Mouse (Mus musculus) embryonic fibroblast, embryonic 13.5 days (primary cell): ENCODE data around the gene Pcare. TPM values are rescaled to one million over a fixed set of nuclear protein-coding genes. Genes with fewer than 3 reads are reported as not detected.

Source experiments
- H3K27ac ChIP-seq: 2 replicates; pipeline ENCODE4 v1.5.1; 2012; ENCODE audit warnings: low read length, control low read depth, inconsistent platforms; ENCODE audit not compliant: insufficient read depth
- H3K4me1 ChIP-seq: 2 replicates; pipeline ENCODE4 v1.6.1; 2011; ENCODE audit warnings: low read length; ENCODE audit not compliant: control insufficient read depth, insufficient read depth
- H3K4me3 ChIP-seq: 2 replicates; pipeline ENCODE4 v1.5.1; 2011; ENCODE audit warnings: mild to moderate bottlenecking, control low read depth, low read length; ENCODE audit not compliant: insufficient read depth
- CTCF ChIP-seq: IDR thresholded peaks from 2 replicates; pipeline ENCODE4 v1.5.1; 2011; ENCODE audit warnings: mild to moderate bottlenecking, control low read depth, low read length, moderate library complexity, borderline replicate concordance; ENCODE audit not compliant: insufficient read depth
- POLR2A ChIP-seq: IDR thresholded peaks from 2 replicates; pipeline ENCODE4 v1.6.1; 2011; ENCODE audit warnings: low read depth, mild to moderate bottlenecking, control low read depth, low read length, moderate library complexity
- polyA plus RNA-seq: library from polyadenylated mRNA; stranded (reverse); fragments of >200 nt; gene quantifications from 2 replicates; pipeline ENCODE4 v1.2.4, GENCODE M21; 2011; ENCODE audit warnings: low read depth; ENCODE audit not compliant: missing spikeins, insufficient read length

Pcare gene
- polyA plus RNA-seq, 1 experiment, result not detected

- Histone ChIP-seq H3K4me1 (no peaks in the 10 kb centered on the region), H3K4me3 (no peak overlapping the region)
- TF ChIP-seq POLR2A (no peak), CTCF (no peak)
Observed at GRCm38 (mm10) chr17:71705113-71705512, 47.6 kb downstream of the Pcare start.

DNA sequence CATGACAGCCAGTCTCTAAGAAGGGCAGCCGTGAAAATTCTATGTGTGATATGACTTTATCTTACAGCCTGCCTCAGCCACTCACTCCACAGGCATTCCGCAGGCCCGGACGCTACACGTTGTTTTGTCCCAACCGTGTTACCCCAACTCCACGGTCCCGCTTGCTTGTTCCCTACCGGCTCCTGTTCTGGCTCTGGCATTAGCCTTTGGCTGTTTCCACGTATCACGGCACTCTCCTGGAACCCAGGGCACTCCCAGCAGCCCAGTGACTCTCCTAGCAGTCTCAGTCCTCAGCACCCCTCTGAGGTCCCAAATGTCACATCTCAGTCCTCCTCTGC, 54.1 kb downstream of the Pcare start:
- TF ChIP-seq POLR2A (no peak), CTCF (no peak)

More at GRCm38 (mm10) chr17:71705113-71705512, 47.6 kb downstream of the Pcare start:
- H3K27ac ChIP-seq, result no peak overlapping the region

GRCm38 (mm10) chr17:71697896-71698618, 54.6 kb downstream of the Pcare start:
- TF ChIP-seq POLR2A, result no peak
- no peak for TF ChIP-seq CTCF

More for the DNA sequence above, 54.1 kb downstream of the Pcare start:
- H3K4me3 ChIP-seq, result no peak overlapping the region
- H3K27ac ChIP-seq, result no peak overlapping the region
- no peaks in the 10 kb centered on the region for H3K4me1 ChIP-seq

DNA sequence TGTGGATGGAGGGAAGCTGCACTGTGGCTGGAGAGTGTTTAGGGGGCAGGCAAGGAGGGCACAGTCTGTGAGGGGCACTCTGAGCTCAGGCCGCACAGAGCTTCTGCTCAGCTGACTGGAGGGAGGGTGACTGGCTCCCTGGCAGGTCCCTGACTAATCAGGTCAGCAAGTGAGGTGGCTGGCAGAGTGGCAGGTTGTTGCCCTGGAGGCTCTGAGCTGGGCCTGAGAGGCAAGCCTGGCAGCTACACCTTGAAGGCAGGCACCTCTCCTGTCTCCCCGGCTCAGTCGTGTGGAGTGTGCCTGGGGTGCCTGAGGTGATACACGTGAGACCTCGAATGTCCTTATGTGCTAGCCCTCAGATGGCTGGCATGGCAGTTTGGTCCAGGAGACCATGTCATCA, 56.3 kb downstream of the Pcare start:
- H3K4me3 ChIP-seq, result no peak overlapping the region
- H3K4me1 ChIP-seq, result no peaks in the 10 kb centered on the region
- H3K27ac ChIP-seq, result no peak overlapping the region
- no peak for TF ChIP-seq POLR2A
- TF ChIP-seq CTCF, result no peak

More at GRCm38 (mm10) chr17:71697896-71698618, 54.6 kb downstream of the Pcare start:
- no peak overlapping the region for H3K27ac ChIP-seq
- no peaks in the 10 kb centered on the region for H3K4me1 ChIP-seq
- no peak overlapping the region for H3K4me3 ChIP-seq

DNA sequence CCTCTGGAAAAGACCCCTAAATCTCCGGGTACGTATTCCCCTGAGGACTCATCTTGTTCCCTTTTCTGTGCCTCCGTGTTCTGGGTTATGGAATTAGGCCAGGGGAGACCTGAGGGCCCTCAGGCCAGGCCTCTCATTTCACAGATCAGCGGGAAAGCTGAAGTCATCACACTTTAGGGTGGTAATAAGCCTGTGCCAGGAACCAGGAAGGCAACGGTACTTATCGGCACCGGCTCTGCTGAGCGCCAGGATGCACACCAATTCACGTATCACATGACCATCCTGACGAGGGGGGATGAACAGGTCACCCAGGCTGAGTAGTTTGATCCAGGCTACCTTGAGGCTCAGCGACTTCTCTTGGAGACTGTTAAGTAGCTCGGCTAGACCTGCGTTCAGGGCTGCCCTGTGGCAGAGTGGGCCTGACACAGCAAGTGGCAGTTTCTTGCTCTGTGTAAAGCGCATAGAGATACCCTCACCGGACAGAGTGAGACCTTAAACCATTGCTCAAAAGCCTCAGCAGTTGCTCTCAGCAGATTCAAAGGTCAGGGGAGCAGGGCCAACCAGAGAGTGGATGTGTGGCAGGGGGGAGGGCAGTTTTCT, 56.9 kb downstream of the Pcare start:
- Histone ChIP-seq H3K4me3 (no peak overlapping the region), H3K27ac (no peak overlapping the region), H3K4me1 (no peaks in the 10 kb centered on the region)
- no peak for TF ChIP-seq POLR2A
- TF ChIP-seq CTCF, result no peak

DNA sequence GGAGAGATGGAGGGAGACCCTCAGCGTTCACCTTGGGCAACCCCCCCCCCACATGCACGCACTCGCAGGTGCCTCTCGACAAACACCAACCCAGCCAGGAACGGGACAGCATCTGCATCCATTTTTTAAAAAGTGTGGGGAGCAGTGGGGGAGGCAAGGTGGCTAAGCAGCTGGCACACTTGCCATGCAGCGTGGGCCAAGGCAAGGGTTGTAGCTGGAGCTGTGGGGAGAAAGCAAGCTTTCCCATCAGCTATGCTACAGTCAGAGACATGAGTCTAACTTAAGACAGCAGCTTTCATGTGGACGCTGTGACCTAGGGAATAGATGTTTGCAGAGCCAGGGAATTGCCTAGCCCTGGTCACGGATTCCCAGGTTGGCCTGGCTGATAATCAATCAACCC, 57.5 kb downstream of the Pcare start:
- H3K27ac ChIP-seq, result no peak overlapping the region
- no peaks in the 10 kb centered on the region for H3K4me1 ChIP-seq
- no peak overlapping the region for H3K4me3 ChIP-seq
- no peak for TF ChIP-seq CTCF
- TF ChIP-seq POLR2A, result no peak

GRCm38 (mm10) chr17:71693780-71694179, 58.9 kb downstream of the Pcare start:
- no peaks in the 10 kb centered on the region for H3K4me1 ChIP-seq
- no peak overlapping the region for H3K27ac ChIP-seq
- TF ChIP-seq POLR2A (no peak), CTCF (no peak)
- no peak overlapping the region for H3K4me3 ChIP-seq

Other genes with a start within 250 kb of the Pcare start
- gene Ndc80, start 226.0 kb downstream of the Pcare start, polyA plus RNA-seq, result 22.4 and 29.5 TPM in 2 replicates
- not detected in 2 replicates for gene Spdya, start 200.8 kb downstream of the Pcare start, polyA plus RNA-seq
- gene Wdr43, start 137.0 kb downstream of the Pcare start, polyA plus RNA-seq, result 99.2 and 118 TPM in 2 replicates
- gene Togaram2, start 79.6 kb downstream of the Pcare start, polyA plus RNA-seq, result not detected in 2 replicates
- 14.9 and 25.8 TPM in 2 replicates for gene Clip4, start 15.6 kb upstream of the Pcare start, polyA plus RNA-seq